ENCODE assay signal across 28 mouse cellular contexts in the genomic region with DNA sequence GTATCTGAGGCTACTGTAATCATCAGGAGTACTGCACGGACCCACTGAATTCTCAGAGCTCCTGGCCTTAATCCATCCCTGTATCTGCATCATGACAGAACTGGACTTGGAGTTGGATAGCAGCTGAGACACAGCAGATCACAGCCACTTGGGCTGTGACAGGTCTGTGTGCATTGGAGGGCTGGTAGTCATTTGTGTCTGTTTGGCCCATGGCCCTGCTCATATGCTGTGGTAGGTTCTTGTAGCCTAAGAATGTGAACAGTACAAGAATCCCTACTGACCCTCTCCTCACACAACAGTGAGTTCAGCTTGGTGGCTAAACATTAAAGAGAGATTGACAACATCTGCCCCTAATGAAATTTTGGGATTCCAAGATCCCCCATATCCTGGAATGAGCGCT. TPM values are rescaled to one million over a fixed set of nuclear protein-coding genes. Genes with fewer than 3 reads are reported as not detected.
A peak's percentile ranks its signal among the peaks of the same experiment; 100 is the strongest.
DNase-seq lines count a peak whose midpoint lies in the region; ATAC-seq and TF ChIP-seq lines count a peak whose summit lies in the region.
"Had no signal": no experiment of that assay in that cellular context is flagged by ENCODE, and none has a peak within 500 bp of the region (broad histone marks: within the 10 kb centered on the region; RNA-seq: fewer than 3 reads in every experiment).

No protein-coding gene starts in this region.

- peak; percentile 63 for DNase-seq in lung, embryonic 14.5 days
- no peak for DNase-seq in lung, adult 2 months
- no peak for DNase-seq in lung, postnatal 25 days (ENCODE audit: low spot score)
- DNase-seq in lung, postnatal 10 days, result peak; percentile 52
- DNase-seq in lung, postnatal 4 days, result peak; percentile 31 to 85
- no peak for DNase-seq in right cerebral cortex, postnatal 36 days (ENCODE audit: low spot score in 2 of 2)
- DNase-seq: adrenal gland, adult 8-10 months; adrenal gland, postnatal 14 days; adrenal gland, postnatal 36 days; B cell, adult 2 months; cerebellum, adult 11-12 months; cerebellum, adult 2 months; cerebellum, adult 9-10 months; cerebellum, postnatal 10 days; cerebellum, postnatal 25 days; embryo, embryonic 11 days had no signal

- no peak overlapping the region for H3K4me2 ChIP-seq in lung, embryonic 14.5 days
- H3K4me2 ChIP-seq in lung, embryonic 16.5 days (ENCODE audit: low read depth, low read length), result no peak overlapping the region
- H3K4me2 ChIP-seq: embryonic facial prominence, embryonic 13.5 days; embryonic facial prominence, embryonic 15.5 days; forebrain, embryonic 12.5 days had no signal

- ATAC-seq in lung, embryonic 14.5 days (ENCODE audit: insufficient read depth), result peak; percentile 90
- peak; percentile 89 for ATAC-seq in lung, embryonic 16.5 days (ENCODE audit: low read depth)
- ATAC-seq: activated CD4-positive, CD25-positive, alpha-beta regulatory T cell, adult 4 months; CD4-positive, CD25-positive, alpha-beta regulatory T cell, adult 4 months; forebrain, embryonic 14.5 days; Patski had no signal

- TF ChIP-seq POLR2A in lung, adult 2 months (IDR thresholded peaks at IDR 0.05; ENCODE audit: borderline replicate concordance, extremely low read depth, low read depth, low read length), result no peak

- H3K27ac ChIP-seq in lung, embryonic 14.5 days (ENCODE audit: low read depth), result no peak overlapping the region
- H3K27ac ChIP-seq in lung, embryonic 16.5 days (ENCODE audit: low read length), result no peak overlapping the region
- H3K27ac ChIP-seq: embryonic facial prominence, embryonic 13.5 days; embryonic facial prominence, embryonic 15.5 days; forebrain, embryonic 10.5 days; forebrain, embryonic 12.5 days had no signal

- H3K36me3 ChIP-seq in lung, embryonic 14.5 days (ENCODE audit: insufficient read depth), result no peaks in the 10 kb centered on the region
- H3K36me3 ChIP-seq in lung, embryonic 16.5 days (ENCODE audit: control insufficient read depth, insufficient read depth, low read length), result no peaks in the 10 kb centered on the region
- H3K36me3 ChIP-seq: embryonic facial prominence, embryonic 13.5 days; embryonic facial prominence, embryonic 15.5 days; forebrain, embryonic 10.5 days; forebrain, embryonic 12.5 days; G1E had no signal

- H3K9me3 ChIP-seq in lung, embryonic 14.5 days (ENCODE audit: low read depth, low read length), result no peaks in the 10 kb centered on the region
- H3K9me3 ChIP-seq in lung, embryonic 16.5 days (ENCODE audit: control insufficient read depth, low read length), result no peaks in the 10 kb centered on the region
- H3K9me3 ChIP-seq: embryonic facial prominence, embryonic 13.5 days; embryonic facial prominence, embryonic 15.5 days; forebrain, embryonic 10.5 days; forebrain, embryonic 12.5 days had no signal

- H3K4me3 ChIP-seq in lung, embryonic 14.5 days (ENCODE audit: low read depth, low read length), result no peak overlapping the region
- no peak overlapping the region for H3K4me3 ChIP-seq in lung, adult 2 months (replicated peaks; ENCODE audit: extremely low read depth, low read depth, low read length)
- H3K4me3 ChIP-seq in lung, embryonic 16.5 days (ENCODE audit: low read length), result no peak overlapping the region
- H3K4me3 ChIP-seq: embryonic facial prominence, embryonic 13.5 days; embryonic facial prominence, embryonic 15.5 days; erythroblast, embryonic 14.5 days; forebrain, embryonic 10.5 days; forebrain, embryonic 12.5 days had no signal

- no peak overlapping the region for H3K9ac ChIP-seq in lung, embryonic 14.5 days
- H3K9ac ChIP-seq in lung, embryonic 16.5 days (ENCODE audit: low read length), result no peak overlapping the region
- H3K9ac ChIP-seq: embryonic facial prominence, embryonic 13.5 days; embryonic facial prominence, embryonic 15.5 days; forebrain, embryonic 12.5 days had no signal

- TF ChIP-seq CTCF in lung, embryonic 14.5 days (IDR thresholded peaks at IDR 0.05; ENCODE audit: low read depth), result no peak
- TF ChIP-seq CTCF in lung, adult 2 months (IDR thresholded peaks at IDR 0.05; ENCODE audit: insufficient read depth, low read length), result no peak

- no peaks in the 10 kb centered on the region for H3K27me3 ChIP-seq in lung, embryonic 14.5 days (ENCODE audit: insufficient read depth, low read length)
- no peaks in the 10 kb centered on the region for H3K27me3 ChIP-seq in lung, embryonic 16.5 days (ENCODE audit: control insufficient read depth, insufficient read depth, low read depth, low read length)
- H3K27me3 ChIP-seq: embryonic facial prominence, embryonic 13.5 days; embryonic facial prominence, embryonic 15.5 days had no signal

- no peaks in the 10 kb centered on the region for H3K4me1 ChIP-seq in lung, embryonic 14.5 days (ENCODE audit: insufficient read depth)
- no peaks in the 10 kb centered on the region for H3K4me1 ChIP-seq in lung, adult 2 months (ENCODE audit: control insufficient read depth, insufficient read depth, low read length)
- no peaks in the 10 kb centered on the region for H3K4me1 ChIP-seq in lung, embryonic 16.5 days (replicated peaks; ENCODE audit: control insufficient read depth, insufficient read depth, low read length)
- H3K4me1 ChIP-seq: embryonic facial prominence, embryonic 13.5 days; embryonic facial prominence, embryonic 15.5 days; forebrain, embryonic 10.5 days; forebrain, embryonic 12.5 days had no signal

- 48% methylated on average over 2 of the region's 2 CpGs for WGBS in lung, embryonic 14.5 days
- WGBS in lung, adult 2 months, result 60% methylated on average over 2 of the region's 2 CpGs
- 53% methylated on average over 2 of the region's 2 CpGs for WGBS in lung, embryonic 16.5 days

RNA-seq across cellular contexts. Expression of gene Tcl1b5, which starts 2.8 kb away (rescaled TPM):
- not detected in 2 replicates for polyA plus RNA-seq in lung, embryonic 14.5 days (2014; fragmentation: Nextera tagmentation; extraction: Ambion mirVana)
- polyA plus RNA-seq in lung, adult 2 months (2012; rRNA removed), result not detected in 2 replicates
- not detected in 2 replicates for polyA plus RNA-seq in lung, embryonic 16.5 days (2015; fragmentation: Nextera tagmentation; extraction: Ambion mirVana)
- polyA plus RNA-seq: activated CD4-positive, CD25-positive, alpha-beta regulatory T cell, adult 4 months; CD4-positive, CD25-positive, alpha-beta regulatory T cell, adult 4 months; cerebellum, adult 2 months; embryonic facial prominence, embryonic 11.5 days; embryonic facial prominence, embryonic 13.5 days; embryonic facial prominence, embryonic 15.5 days; erythroblast, embryonic 14.5 days; forebrain, embryonic 10.5 days; forebrain, embryonic 12.5 days; forebrain, embryonic 14.5 days; G1E; Patski had no signal

RNA-seq across cellular contexts. Expression of gene Tcl1b1, which starts 13.9 kb away (rescaled TPM):
- polyA plus RNA-seq in lung, embryonic 14.5 days (2014; fragmentation: Nextera tagmentation; extraction: Ambion mirVana), result not detected in 2 replicates
- not detected in 2 replicates for polyA plus RNA-seq in lung, adult 2 months (2012; rRNA removed)
- polyA plus RNA-seq in lung, embryonic 16.5 days (2015; fragmentation: Nextera tagmentation; extraction: Ambion mirVana), result not detected in 2 replicates
- polyA plus RNA-seq: activated CD4-positive, CD25-positive, alpha-beta regulatory T cell, adult 4 months; CD4-positive, CD25-positive, alpha-beta regulatory T cell, adult 4 months; cerebellum, adult 2 months; embryonic facial prominence, embryonic 11.5 days; embryonic facial prominence, embryonic 13.5 days; embryonic facial prominence, embryonic 15.5 days; erythroblast, embryonic 14.5 days; forebrain, embryonic 10.5 days; forebrain, embryonic 12.5 days; forebrain, embryonic 14.5 days; G1E; Patski had no signal

RNA-seq across cellular contexts. Expression of gene Tcl1b3, which starts 17.5 kb away (rescaled TPM):
- not detected in 2 replicates for polyA plus RNA-seq in lung, embryonic 14.5 days (2014; fragmentation: Nextera tagmentation; extraction: Ambion mirVana)
- polyA plus RNA-seq in lung, adult 2 months (2012; rRNA removed), result not detected in 2 replicates
- not detected in 2 replicates for polyA plus RNA-seq in lung, embryonic 16.5 days (2015; fragmentation: Nextera tagmentation; extraction: Ambion mirVana)
- polyA plus RNA-seq: activated CD4-positive, CD25-positive, alpha-beta regulatory T cell, adult 4 months; CD4-positive, CD25-positive, alpha-beta regulatory T cell, adult 4 months; cerebellum, adult 2 months; embryonic facial prominence, embryonic 11.5 days; embryonic facial prominence, embryonic 13.5 days; embryonic facial prominence, embryonic 15.5 days; erythroblast, embryonic 14.5 days; forebrain, embryonic 10.5 days; forebrain, embryonic 12.5 days; forebrain, embryonic 14.5 days; G1E; Patski had no signal

RNA-seq across cellular contexts. Expression of gene Tcl1b2, which starts 27.6 kb away (rescaled TPM):
- not detected in 2 replicates for polyA plus RNA-seq in lung, embryonic 14.5 days (2014; fragmentation: Nextera tagmentation; extraction: Ambion mirVana)
- polyA plus RNA-seq in lung, adult 2 months (2012; rRNA removed), result not detected in 2 replicates
- not detected in 2 replicates for polyA plus RNA-seq in lung, embryonic 16.5 days (2015; fragmentation: Nextera tagmentation; extraction: Ambion mirVana)
- polyA plus RNA-seq: activated CD4-positive, CD25-positive, alpha-beta regulatory T cell, adult 4 months; CD4-positive, CD25-positive, alpha-beta regulatory T cell, adult 4 months; cerebellum, adult 2 months; embryonic facial prominence, embryonic 11.5 days; embryonic facial prominence, embryonic 13.5 days; embryonic facial prominence, embryonic 15.5 days; erythroblast, embryonic 14.5 days; forebrain, embryonic 10.5 days; forebrain, embryonic 12.5 days; forebrain, embryonic 14.5 days; G1E; Patski had no signal

RNA-seq across cellular contexts. Expression of gene Tcl1b4, which starts 28.4 kb away (rescaled TPM):
- not detected in 2 replicates for polyA plus RNA-seq in lung, embryonic 14.5 days (2014; fragmentation: Nextera tagmentation; extraction: Ambion mirVana)
- polyA plus RNA-seq in lung, adult 2 months (2012; rRNA removed), result not detected in 2 replicates
- not detected in 2 replicates for polyA plus RNA-seq in lung, embryonic 16.5 days (2015; fragmentation: Nextera tagmentation; extraction: Ambion mirVana)
- polyA plus RNA-seq: activated CD4-positive, CD25-positive, alpha-beta regulatory T cell, adult 4 months; CD4-positive, CD25-positive, alpha-beta regulatory T cell, adult 4 months; cerebellum, adult 2 months; embryonic facial prominence, embryonic 11.5 days; embryonic facial prominence, embryonic 13.5 days; embryonic facial prominence, embryonic 15.5 days; erythroblast, embryonic 14.5 days; forebrain, embryonic 10.5 days; forebrain, embryonic 12.5 days; forebrain, embryonic 14.5 days; G1E; Patski had no signal

Comparison
In these comparisons a context has a peak if more than half of its experiments do, and no peak if none do; other contexts are left out.
1. DNase-seq: peak in lung, embryonic 14.5 days (single experiment), lung, postnatal 10 days (single experiment) and lung, postnatal 4 days (2 of 2); none in lung, adult 2 months (single experiment), lung, postnatal 25 days (single experiment) and right cerebral cortex, postnatal 36 days (0 of 2).